Mouse (Mus musculus) spleen, adult 2 months (tissue): ENCODE measurements around the gene Trabd.

ENCODE experiments used
- CTCF ChIP-seq: fragments of 200-500 bp; IDR thresholded peaks from 2 replicates; pipeline ENCODE4 v1.5.1; 2011; ENCODE audit warnings: mild to moderate bottlenecking, inconsistent platforms; ENCODE audit not compliant: insufficient read depth, insufficient read length, insufficient replicate concordance; ENCODE audit errors: extremely low read depth
- POLR2A ChIP-seq: fragments of 200-500 bp; IDR thresholded peaks from 2 replicates; pipeline ENCODE4 v1.6.1; 2011; ENCODE audit warnings: low read depth, low read length, inconsistent platforms

GRCm38 (mm10) chr15:89062518-89062910 lies 12.4 kb upstream of the Trabd start:
- no peak for TF ChIP-seq POLR2A
- no peak for TF ChIP-seq CTCF
